Mouse (Mus musculus) myocyte (in vitro differentiated cells): ENCODE data around the gene Shroom3.

Experiments used
- MAX ChIP-seq: IDR thresholded peaks from one replicate; pipeline ENCODE4 v1.6.1; 2011; ENCODE audit warnings: low read depth, mild to moderate bottlenecking, control low read depth
- POLR2A ChIP-seq: IDR thresholded peaks from one replicate; pipeline ENCODE4 v1.6.1; 2011; ENCODE audit warnings: low read depth, mild to moderate bottlenecking, control low read depth, moderate library complexity; ENCODE audit not compliant: insufficient read length

GRCm38 (mm10) chr5:92710779-92711178 lies 27.5 kb downstream of the Shroom3 start:
- TF ChIP-seq MAX (no peak), POLR2A (no peak)
